Mouse (Mus musculus) ES-Bruce4 (cell line): ENCODE results near the gene Lrrc10b.

ENCODE experiments used
- CTCF ChIP-seq: IDR thresholded peaks from one replicate; pipeline ENCODE4 v1.8.1; 2011; ENCODE audit warnings: low read depth, low read length
- EP300 ChIP-seq: IDR thresholded peaks from 2 replicates; pipeline ENCODE4 v1.6.1; 2011; ENCODE audit warnings: low read depth, low read length; ENCODE audit not compliant: insufficient read depth
- POLR2A ChIP-seq: IDR thresholded peaks from one replicate; pipeline ENCODE4 v1.8.1; 2011; ENCODE audit warnings: low read length; ENCODE audit not compliant: insufficient read depth

DNA sequence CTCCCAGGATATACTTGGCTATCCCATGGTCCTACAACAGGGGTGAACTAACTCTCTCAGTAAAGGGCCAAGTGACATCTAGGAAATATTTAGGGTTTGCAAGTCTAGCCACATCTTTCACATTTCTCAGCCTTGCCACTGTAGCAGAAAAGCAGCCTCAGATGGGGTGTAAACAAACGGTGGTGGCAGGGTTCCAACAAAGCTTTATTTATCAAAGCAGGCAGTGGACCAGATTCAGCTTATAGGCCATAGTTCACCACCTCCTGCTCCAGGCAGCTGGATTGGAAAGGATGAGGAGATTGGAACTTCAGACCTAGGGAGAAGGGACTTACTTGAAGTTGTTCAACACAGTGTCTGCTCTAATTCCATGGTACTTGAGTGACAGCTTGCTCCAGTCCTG lies 32.5 kb downstream of the Lrrc10b start:
- TF ChIP-seq CTCF (no peak), POLR2A (no peak), EP300 (no peak)
